Mouse (Mus musculus) lung, postnatal 0 days (tissue): ENCODE measurements at regions not wholly inside any gene's neighbourhood (a gene's known extent, or its start where the extent isn't known, plus 50 kb on each side); places are given as distances from the start of the nearest gene placed in this dataset.

Source experiments
- CTCF ChIP-seq: IDR thresholded peaks from 2 replicates; pipeline ENCODE4 v1.5.1; 2016; ENCODE audit warnings: antibody characterized with exemption, mild to moderate bottlenecking
- EP300 ChIP-seq: IDR thresholded peaks from 2 replicates; pipeline ENCODE4 v1.6.1; 2016; ENCODE audit warnings: antibody characterized with exemption, mild to moderate bottlenecking, control low read depth

GRCm38 (mm10) chr3:147920181-147920580, 1068.0 kb downstream of the Ttll7 start:
- TF ChIP-seq CTCF = no peak
- no peak for TF ChIP-seq EP300
